Mouse (Mus musculus): Measurements from ENCODE around the gene Ankrd34a.

The Ankrd34a gene

GRCm38 (mm10) chr3:96629729-96630600 is 33.5 kb downstream of the Ankrd34a start, which contains the start of gene Rbm8a:
TSS of gene Rbm8a (plus strand) at chr3:96629933.
- DNase-seq, result peak; percentile 98

DNA sequence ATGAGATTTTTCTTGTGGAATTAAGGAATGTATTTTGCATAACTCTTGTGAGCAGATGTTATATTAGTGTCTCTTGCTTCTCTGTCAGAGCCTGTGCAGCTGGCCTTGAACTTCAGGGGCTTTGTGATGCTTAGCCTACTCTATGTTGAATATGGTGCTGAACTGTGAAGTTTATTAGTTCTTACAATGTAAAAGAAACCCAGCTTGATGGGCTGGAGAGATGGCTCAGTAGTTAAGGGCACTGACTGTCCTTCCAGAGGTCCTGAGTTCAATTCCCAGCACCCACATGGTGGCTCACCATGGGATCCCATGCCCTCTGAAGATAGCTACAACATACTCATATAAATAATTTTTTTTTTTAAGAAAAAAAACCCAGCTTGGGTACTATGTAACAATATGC is 35.6 kb downstream of the Ankrd34a start:
- no peak for DNase-seq

GRCm38 (mm10) chr3:96634015-96634414 is 37.6 kb downstream of the Ankrd34a start:
- DNase-seq, result no peak

- peak; percentile 95 for DNase-seq
Observed at GRCm38 (mm10) chr3:96634928-96635879, 38.8 kb downstream of the Ankrd34a start, which contains the start of the genes Pex11b and Gm42957. TSS of gene Pex11b (plus strand) at chr3:96635376. TSS of gene Gm42957 (plus strand) at chr3:96635474.

- no peak for DNase-seq
Observed at GRCm38 (mm10) chr3:96635906-96636305, 39.5 kb downstream of the Ankrd34a start.

DNA sequence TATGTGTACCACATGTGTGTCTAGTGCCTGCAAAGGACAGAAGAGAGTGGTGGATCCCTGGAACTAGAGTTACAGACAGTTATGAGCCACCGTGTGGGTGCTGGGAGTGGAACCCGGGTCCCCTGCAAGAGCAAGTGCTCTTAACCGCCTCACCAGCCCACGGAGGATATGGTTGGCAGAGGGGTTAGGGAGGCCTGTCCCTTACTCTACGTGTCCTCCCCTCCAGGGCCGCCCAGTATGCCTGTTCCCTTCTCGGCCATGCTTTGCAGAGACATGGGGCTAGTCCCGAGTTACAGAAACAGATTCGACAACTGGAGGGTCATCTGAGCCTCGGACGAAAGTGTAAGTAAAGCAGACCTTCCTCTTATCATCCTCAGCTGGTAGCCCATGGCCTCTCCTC is 40.0 kb downstream of the Ankrd34a start:
- DNase-seq, result peak; percentile 15

GRCm38 (mm10) chr3:96639219-96639618 is 42.8 kb downstream of the Ankrd34a start:
- peak; percentile 77 for DNase-seq

DNA sequence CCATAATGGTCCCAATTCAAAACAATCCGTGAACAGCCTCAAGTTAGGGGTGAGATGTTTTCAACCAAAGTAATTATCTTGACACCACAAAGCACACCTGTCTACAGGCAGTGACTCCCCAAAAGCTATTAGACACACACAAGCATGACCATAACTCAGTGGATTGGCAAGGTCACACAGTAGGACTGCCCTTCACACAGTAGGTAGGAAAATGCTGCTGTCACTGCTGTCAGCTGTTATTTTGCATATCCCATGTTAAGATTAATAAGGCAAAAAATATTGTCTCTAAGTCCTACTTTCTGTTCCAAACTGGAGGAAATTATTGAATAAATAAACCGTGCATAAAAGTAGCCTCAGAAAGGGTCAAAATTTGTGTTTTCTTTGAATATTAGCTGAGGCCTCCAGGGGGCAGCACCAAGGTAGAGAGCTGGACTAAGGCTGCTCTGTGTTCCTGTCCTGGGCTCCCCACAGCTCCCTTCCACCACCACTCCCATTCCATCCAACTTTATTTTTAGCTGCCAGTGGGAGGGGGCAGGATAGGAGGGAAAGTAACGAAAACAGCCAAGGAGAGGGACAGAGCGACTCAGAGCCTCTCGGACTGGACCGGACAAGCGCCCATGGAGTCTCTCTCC is 48.7 kb downstream of the Ankrd34a start, which contains the start of gene Itga10:
TSS of gene Itga10 (plus strand) at position 567 of the 632 bp plus-strand sequence.
- peak; percentile 71 for DNase-seq

DNA sequence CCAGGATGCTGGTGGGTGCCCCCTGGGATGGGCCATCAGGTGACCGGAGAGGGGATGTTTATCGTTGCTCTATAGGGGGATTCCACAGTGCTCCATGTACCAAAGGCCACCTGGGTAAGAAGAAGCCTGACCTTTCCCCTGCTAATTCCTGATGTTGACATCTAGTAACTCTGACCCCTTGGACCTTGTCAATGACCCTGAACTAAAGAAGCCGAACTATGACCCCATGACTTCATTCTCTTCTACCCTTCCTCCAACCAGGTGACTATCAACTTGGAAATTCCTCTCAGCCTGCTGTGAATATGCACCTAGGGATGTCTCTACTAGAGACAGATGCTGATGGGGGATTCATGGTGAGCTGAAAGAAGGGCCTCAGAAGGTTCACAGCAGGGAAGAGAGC is 50.9 kb downstream of the Ankrd34a start:
- no peak for DNase-seq

Data from kidney, postnatal 10 days (tissue).